Mouse (Mus musculus) kidney, adult 2 months (tissue): ENCODE results near the gene Celsr1.

Source experiments
- CTCF ChIP-seq: fragments of 200-500 bp; conservative IDR thresholded peaks from 2 replicates; pipeline ENCODE4 v1.5.1; 2011; ENCODE audit warnings: low read depth, mild to moderate bottlenecking, control low read depth, low read length, moderate library complexity, mixed read lengths; ENCODE audit not compliant: insufficient read depth, insufficient read length
- POLR2A ChIP-seq: fragments of 200-500 bp; IDR thresholded peaks from one replicate; pipeline ENCODE4 v1.6.1; 2011; ENCODE audit warnings: low read depth, low read length, control low read depth

GRCm38 (mm10) chr15:86067581-86067910, 34.0 kb upstream of the Celsr1 start:
- no peak for TF ChIP-seq POLR2A
- no peak for TF ChIP-seq CTCF
